Mouse (Mus musculus): ENCODE results near the gene Prr14l. TPM values are rescaled to one million over a fixed set of nuclear protein-coding genes. Genes with fewer than 3 reads are reported as not detected.

The Prr14l gene
- 13.2 and 13.6 TPM in 2 replicates for polyA plus RNA-seq (2012; rRNA removed)

DNA sequence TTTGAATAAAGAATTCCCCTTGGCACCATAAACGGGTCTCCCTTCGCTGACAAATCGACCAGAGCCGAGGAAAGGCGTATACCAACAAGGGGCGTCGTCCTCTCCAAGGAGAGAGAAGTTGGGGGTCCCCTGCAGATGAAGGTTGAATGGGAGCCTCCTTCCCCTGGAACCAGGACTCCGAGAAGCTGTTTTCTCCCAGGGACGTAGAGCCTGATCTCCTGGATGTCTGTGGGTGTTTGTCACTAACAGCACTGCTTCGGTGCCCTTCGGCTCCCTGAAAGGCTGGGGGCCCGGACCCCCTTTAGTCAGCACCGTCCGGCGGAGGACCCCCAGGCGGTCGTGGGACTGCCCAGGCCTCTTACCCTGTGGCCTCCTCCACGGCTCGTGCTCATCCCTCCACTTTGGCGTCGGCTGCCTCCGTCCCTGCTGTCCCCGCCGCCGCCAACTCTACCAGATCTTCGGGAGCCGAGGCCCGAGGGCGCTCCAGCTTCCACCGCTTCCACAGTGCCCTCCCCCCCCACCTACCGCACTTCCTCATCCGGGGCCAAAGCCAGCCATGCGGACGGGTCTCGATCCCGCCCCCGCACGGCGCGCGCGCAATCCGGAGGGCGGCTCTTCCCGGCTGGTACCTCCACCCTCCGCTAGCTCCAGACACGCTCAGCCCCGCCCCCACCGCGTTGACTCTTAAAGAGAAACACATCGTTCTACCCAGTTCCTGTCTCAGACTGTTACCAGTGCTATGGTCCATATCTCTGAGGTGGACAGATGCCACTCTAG, at the start of gene Prr14l:
Gene Prr14l, minus strand, starts transcription at position 526 of the 777 bp plus-strand sequence.

GRCm38 (mm10) chr5:32863253-32864228, 9.5 kb upstream of the Prr14l start, which contains the start of gene Depdc5:
Depdc5 (plus strand) TSS chr5:32863701.

GRCm38 (mm10) chr5:32827009-32827408, 27.0 kb downstream of the Prr14l start, which contains the start of gene Gm20671:
Gm20671 (minus strand) TSS chr5:32827109.

DNA sequence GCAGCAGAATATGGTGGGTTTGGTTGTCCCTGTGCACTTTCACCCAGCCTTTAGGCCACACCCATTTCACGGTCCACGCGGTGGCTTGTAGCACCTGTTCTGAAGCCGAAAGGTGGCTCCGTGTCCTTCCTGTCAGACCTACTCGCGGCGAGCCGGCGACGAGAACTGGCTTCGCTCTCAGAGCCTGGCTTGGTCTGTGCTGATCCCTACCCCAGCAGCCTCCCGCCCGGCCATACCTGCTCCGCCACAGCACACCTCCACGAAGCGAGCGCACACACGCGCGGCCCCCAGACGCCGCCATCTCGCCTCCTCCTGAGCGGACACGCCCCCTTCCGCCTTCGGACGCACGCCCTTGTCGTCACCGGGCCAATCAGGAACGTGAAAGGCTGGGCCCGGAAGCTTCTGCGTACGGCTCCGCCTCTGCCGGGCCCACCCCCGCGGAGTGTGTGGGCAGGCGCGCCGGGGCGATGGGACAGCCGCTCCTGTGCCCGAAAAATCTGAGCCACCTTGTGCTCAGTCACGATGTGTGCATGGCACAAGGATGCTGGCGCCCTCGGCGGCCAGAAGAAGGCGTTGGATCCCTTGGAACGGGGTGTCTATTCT, 68.6 kb downstream of the Prr14l start, which contains the start of gene Pisd:
Gene Pisd, minus strand, starts transcription at position 334 of the 603 bp plus-strand sequence.

Other genes starting within 250 kb of the Prr14l start
- gene Yes1, start 243.1 kb downstream of the Prr14l start, polyA plus RNA-seq (2012; rRNA removed), result 10.2 and 10.6 TPM in 2 replicates
- 73.5 and 73.9 TPM in 2 replicates for gene Pisd, start 68.6 kb downstream of the Prr14l start, polyA plus RNA-seq (2012; rRNA removed)
- gene Gm20671, start 27.1 kb downstream of the Prr14l start, polyA plus RNA-seq (2012; rRNA removed), result 0.34 and 1.2 TPM in 2 replicates
- gene Depdc5, start 9.4 kb upstream of the Prr14l start, polyA plus RNA-seq (2012; rRNA removed), result 37.1 and 44.8 TPM in 2 replicates
- 354 and 391 TPM in 2 replicates for gene Ywhah, start 164.6 kb upstream of the Prr14l start, polyA plus RNA-seq (2012; rRNA removed)
- gene Slc5a1, start 250.0 kb upstream of the Prr14l start, polyA plus RNA-seq (2012; rRNA removed), result 0.02 and 0.06 TPM in 2 replicates